Mouse (Mus musculus) spleen, postnatal 4 days (tissue): ENCODE measurements around the gene Pnmal1.

Source experiments
- DNase-seq, 2 experiments: peaks; one replicate each; pipeline ENCODE4 v3.0.0; 2022; ENCODE audit warnings: low spot score in 2 of 2

The Pnmal1 gene

DNA sequence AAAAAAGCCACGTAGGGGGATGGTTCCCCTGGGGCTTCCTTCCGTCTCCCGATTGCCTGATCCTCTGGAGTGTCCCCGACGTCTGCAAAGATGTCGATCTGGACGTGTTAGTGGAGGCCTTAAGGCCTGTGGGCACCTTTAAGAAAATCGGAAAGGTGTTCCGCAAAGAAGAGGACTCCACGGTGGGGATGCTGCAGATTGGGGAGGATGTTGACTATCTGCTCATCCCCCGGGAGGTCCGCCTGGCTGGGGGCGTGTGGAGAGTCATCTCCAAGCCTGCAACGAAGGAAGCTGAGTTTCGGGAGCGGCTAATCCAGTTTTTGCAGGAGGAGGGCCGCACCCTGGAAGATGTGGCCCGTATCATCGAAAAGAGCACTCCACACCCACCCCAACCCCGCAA, 34.9 kb downstream of the Pnmal1 start:
- no peak for DNase-seq

DNA sequence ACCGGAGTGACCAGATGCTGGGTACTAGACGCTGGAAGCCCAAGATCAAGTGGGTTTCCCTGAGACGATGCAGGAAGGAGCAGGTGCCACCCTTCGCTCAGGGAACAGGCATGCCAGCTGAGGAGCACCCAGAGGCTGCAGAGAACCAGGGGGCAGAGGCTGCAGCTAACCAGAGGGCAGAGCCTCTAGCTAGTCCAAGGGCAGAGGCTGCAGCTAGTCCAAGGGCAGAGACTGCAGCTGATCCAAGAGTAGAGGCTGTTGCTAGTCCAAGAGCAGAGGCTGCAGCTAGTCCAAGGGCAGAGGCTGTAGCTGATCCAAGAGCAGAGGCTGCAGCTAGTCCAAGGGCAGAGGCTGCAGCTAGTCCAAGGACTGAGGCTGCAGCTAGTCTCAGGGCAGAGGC, 35.9 kb downstream of the Pnmal1 start:
- DNase-seq = no peak

- no peak for DNase-seq
These were observed 39.8 kb downstream of the Pnmal1 start for GRCm38 (mm10) chr7:16999233-16999632.

DNA sequence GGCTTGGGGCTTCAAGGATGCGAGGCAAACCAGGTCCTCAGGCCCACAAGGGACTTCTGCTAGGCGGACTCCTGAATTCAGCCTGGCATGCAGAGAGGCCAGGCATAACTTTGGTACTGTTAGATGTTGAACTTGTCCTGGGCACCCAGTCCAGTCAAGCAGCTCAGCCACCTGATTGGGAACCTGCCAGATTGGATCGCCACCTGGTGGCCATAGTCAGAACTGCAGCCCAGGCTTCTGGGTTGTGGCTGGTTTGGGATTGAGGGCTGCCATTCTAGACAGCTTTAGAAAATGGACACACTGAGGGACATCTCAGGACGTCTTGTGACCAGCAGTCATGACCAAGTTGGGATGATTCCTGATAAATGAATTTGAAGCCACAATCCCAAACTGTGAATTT, 40.2 kb downstream of the Pnmal1 start:
- DNase-seq = peak; percentile 87 to 99

DNA sequence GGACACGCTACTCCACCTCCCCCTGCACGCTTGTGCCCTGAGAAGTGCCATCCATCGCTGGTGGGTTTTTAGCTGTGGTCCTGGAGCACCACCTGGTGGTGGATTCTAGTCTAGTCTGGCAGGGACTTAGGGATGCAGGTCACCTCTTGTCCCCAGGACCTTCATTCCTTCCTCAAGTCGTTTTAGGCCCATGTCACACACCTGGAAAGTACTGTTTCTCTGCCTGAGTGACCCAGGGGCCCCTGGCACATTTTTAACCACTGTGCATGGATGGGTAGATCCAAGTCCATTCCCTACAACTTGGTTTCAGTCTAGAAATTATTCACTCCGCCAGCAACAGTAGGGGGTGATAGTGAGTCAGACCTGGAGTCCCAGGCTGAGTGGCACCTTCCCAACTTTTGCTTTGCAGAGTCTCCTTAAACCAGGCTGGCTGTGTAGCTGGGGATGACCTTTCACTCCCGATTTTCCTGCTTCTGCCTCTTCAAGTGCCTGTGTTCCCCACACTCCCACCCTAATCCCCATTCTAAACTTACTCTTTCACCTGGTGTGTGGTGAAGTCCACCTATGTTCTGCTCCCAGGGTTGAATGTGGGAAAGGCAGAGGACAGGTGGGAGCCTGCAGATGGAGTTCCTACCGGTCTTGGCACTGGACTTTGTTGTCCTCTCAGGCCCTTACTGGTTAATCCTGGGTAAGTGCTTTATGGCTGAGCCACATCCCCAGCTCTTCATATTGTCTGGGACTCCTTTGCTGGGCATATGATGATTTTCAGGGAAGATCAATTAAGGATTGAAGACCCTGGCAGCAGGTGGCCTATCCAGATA, 43.1 kb downstream of the Pnmal1 start:
- DNase-seq = peak; percentile 76 to 90

- no peak for DNase-seq
These were observed 43.9 kb downstream of the Pnmal1 start for GRCm38 (mm10) chr7:17003230-17003960.

DNA sequence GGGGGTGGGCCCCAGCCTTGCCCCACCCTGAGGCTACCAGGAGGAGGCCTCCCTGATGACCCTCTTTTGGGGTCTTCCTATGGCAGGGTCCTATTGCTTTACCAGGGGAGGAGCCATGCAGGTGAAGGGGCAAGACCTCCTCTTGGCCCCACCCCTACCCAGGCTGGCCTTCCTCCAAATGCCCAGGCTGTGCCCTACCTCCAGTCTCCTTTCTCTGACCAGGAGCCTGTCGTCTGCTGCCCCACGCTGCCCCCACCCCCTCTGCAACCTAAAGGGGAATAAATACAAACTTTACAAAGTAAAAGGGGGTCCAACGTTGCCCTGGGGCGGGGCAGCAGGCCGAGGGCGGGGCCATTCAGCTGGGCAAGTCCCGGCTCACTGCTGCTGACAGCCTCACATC, 45.2 kb downstream of the Pnmal1 start:
- DNase-seq = no peak

DNA sequence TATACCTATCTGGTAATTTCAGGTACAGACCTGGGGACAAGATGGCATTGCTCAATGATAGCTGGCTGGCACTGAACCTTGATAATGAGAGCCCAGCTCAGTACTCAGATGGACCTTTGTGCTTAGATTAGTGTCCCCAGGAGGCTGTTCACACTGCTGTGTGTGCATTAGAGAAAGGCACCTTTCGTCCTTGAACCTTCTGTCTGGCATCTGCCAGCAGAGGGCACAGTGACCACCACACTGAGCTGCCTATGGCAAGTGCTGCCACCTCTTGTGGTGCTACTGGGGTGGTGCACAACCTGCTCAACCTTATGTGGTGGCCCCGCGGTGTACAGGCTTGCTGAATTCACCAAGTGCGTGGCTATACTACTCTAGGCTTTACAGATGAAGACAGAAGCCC, 47.8 kb downstream of the Pnmal1 start:
- DNase-seq = no peak

- no peak for DNase-seq
These were observed 50.0 kb downstream of the Pnmal1 start for GRCm38 (mm10) chr7:17009326-17010009.

GRCm38 (mm10) chr7:17010010-17010347, 50.5 kb downstream of the Pnmal1 start:
- DNase-seq = no peak

DNA sequence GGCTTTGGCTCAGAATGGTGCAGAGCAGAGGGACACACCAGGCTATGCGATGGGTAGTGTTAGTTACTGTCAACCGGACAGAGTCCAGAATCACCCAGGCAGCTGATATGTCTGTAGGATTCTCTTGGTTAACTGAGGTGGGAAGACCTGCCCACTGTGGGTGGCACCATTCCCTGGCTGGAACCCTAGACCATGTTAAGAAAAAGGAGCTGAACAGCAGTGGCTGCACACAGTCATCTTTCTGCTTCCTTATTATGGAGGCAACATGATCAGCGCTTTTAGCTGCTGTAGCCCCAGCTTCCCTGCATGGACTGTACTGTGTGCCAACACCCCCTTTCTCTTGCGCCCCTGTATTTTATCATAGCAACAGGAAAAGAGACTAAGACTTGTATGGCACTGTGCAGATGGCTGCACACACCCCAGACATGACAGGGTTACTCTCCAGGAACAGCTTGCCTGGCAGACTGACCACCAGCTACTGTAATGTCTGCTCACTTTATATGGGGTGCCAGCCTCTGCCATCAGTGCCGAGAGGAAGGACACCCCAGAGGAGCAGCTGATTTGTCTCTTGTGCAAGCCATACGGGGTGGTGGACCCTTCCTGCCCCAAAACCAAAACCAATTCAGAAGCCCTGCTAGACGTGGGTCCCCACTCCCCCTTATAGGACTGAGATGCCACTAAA, 52.6 kb downstream of the Pnmal1 start:
- no peak for DNase-seq
